Mouse (Mus musculus): ENCODE results near the gene Traf3. TPM values are rescaled to one million over a fixed set of nuclear protein-coding genes. Genes with fewer than 3 reads are reported as not detected.

Gene Traf3
- polyA plus RNA-seq, 1 experiment, result 29.2 TPM

GRCm38 (mm10) chr12:111272420-111272819 is 106.2 kb downstream of the Traf3 start:
- Histone ChIP-seq H3K27ac (ENCODE audit: insufficient read depth, low read length) (no peak overlapping the region), H3K36me3 (ENCODE audit: control insufficient read depth, insufficient read depth, low read length) (peaks cover under 1% of the 10 kb centered on the region; the same call in 1 of the 2 replicates), H3K4me3 (ENCODE audit: extremely low read depth, insufficient read depth, insufficient read length) (no peak overlapping the region), H3K4me1 (ENCODE audit: control insufficient read depth, insufficient read depth, insufficient read length) (peaks cover 15% of the 10 kb centered on the region), H3K27me3 (ENCODE audit: control insufficient read depth, insufficient read depth, low read length) (peaks cover 34% of the 10 kb centered on the region)
- 23% methylated on average over 12 of the region's 12 CpGs for WGBS
- peak; percentile 7 to 54 for DNase-seq (ENCODE audit: low read depth in 1 of 2, low spot score in 2 of 2)
- TF ChIP-seq CTCF (IDR thresholded peaks at IDR 0.05; ENCODE audit: extremely low read depth, insufficient read depth, insufficient read length, insufficient replicate concordance) (peak; percentile 82; the same call in 1 of the 2 replicates), POLR2A (IDR thresholded peaks at IDR 0.05; ENCODE audit: low read depth, low read length) (no peak)

- Histone ChIP-seq H3K36me3 (ENCODE audit: control insufficient read depth, insufficient read depth, low read length) (no peaks in the 10 kb centered on the region), H3K4me1 (ENCODE audit: control insufficient read depth, insufficient read depth, insufficient read length) (peaks cover 15% of the 10 kb centered on the region), H3K27ac (ENCODE audit: insufficient read depth, low read length) (no peak overlapping the region), H3K27me3 (ENCODE audit: control insufficient read depth, insufficient read depth, low read length) (peaks cover 34% of the 10 kb centered on the region), H3K4me3 (ENCODE audit: extremely low read depth, insufficient read depth, insufficient read length) (no peak overlapping the region)
- 8% methylated on average over 28 of the region's 28 CpGs for WGBS
- TF ChIP-seq POLR2A (IDR thresholded peaks at IDR 0.05; ENCODE audit: low read depth, low read length), result no peak
- TF ChIP-seq CTCF (IDR thresholded peaks at IDR 0.05; ENCODE audit: extremely low read depth, insufficient read depth, insufficient read length, insufficient replicate concordance), result no peak
- DNase-seq (ENCODE audit: low read depth in 1 of 2, low spot score in 2 of 2), result no peak
Measured at GRCm38 (mm10) chr12:111274006-111274405, 107.8 kb downstream of the Traf3 start.

- peaks cover 15% of the 10 kb centered on the region for H3K4me1 ChIP-seq (ENCODE audit: control insufficient read depth, insufficient read depth, insufficient read length)
- peaks cover 34% of the 10 kb centered on the region for H3K27me3 ChIP-seq (ENCODE audit: control insufficient read depth, insufficient read depth, low read length)
- H3K4me3 ChIP-seq (ENCODE audit: extremely low read depth, insufficient read depth, insufficient read length), result no peak overlapping the region
- DNase-seq (ENCODE audit: low read depth in 1 of 2, low spot score in 2 of 2), result no peak
- TF ChIP-seq CTCF (IDR thresholded peaks at IDR 0.05; ENCODE audit: extremely low read depth, insufficient read depth, insufficient read length, insufficient replicate concordance), result no peak
- no peak for TF ChIP-seq POLR2A (IDR thresholded peaks at IDR 0.05; ENCODE audit: low read depth, low read length)
- 4% methylated on average over 80 of the region's 80 CpGs for WGBS
- H3K27ac ChIP-seq (ENCODE audit: insufficient read depth, low read length), result no peak overlapping the region
- H3K36me3 ChIP-seq (ENCODE audit: control insufficient read depth, insufficient read depth, low read length), result no peaks in the 10 kb centered on the region
Measured at GRCm38 (mm10) chr12:111274447-111275149, 108.4 kb downstream of the Traf3 start.

GRCm38 (mm10) chr12:111275150-111275841 is 109.1 kb downstream of the Traf3 start:
- Histone ChIP-seq H3K4me3 (ENCODE audit: extremely low read depth, insufficient read depth, insufficient read length) (no peak overlapping the region; the same call in 1 of the 2 replicates), H3K27me3 (ENCODE audit: control insufficient read depth, insufficient read depth, low read length) (peaks cover 34% of the 10 kb centered on the region), H3K4me1 (ENCODE audit: control insufficient read depth, insufficient read depth, insufficient read length) (peaks cover 15% of the 10 kb centered on the region), H3K36me3 (ENCODE audit: control insufficient read depth, insufficient read depth, low read length) (no peaks in the 10 kb centered on the region), H3K27ac (ENCODE audit: insufficient read depth, low read length) (no peak overlapping the region)
- 2% methylated on average over 58 of the region's 58 CpGs for WGBS
- TF ChIP-seq CTCF (IDR thresholded peaks at IDR 0.05; ENCODE audit: extremely low read depth, insufficient read depth, insufficient read length, insufficient replicate concordance) (no peak), POLR2A (IDR thresholded peaks at IDR 0.05; ENCODE audit: low read depth, low read length) (no peak)
- DNase-seq (ENCODE audit: low read depth in 1 of 2, low spot score in 2 of 2), result no peak

GRCm38 (mm10) chr12:111276371-111276770 is 110.2 kb downstream of the Traf3 start:
- no peak for DNase-seq (ENCODE audit: low read depth in 1 of 2, low spot score in 2 of 2)
- peaks cover 29% of the 10 kb centered on the region for H3K27me3 ChIP-seq (ENCODE audit: control insufficient read depth, insufficient read depth, low read length)
- no peak overlapping the region for H3K4me3 ChIP-seq (ENCODE audit: extremely low read depth, insufficient read depth, insufficient read length)
- H3K36me3 ChIP-seq (ENCODE audit: control insufficient read depth, insufficient read depth, low read length), result no peaks in the 10 kb centered on the region
- H3K4me1 ChIP-seq (ENCODE audit: control insufficient read depth, insufficient read depth, insufficient read length), result peaks cover 15% of the 10 kb centered on the region
- no peak overlapping the region for H3K27ac ChIP-seq (ENCODE audit: insufficient read depth, low read length)
- WGBS, result 71% methylated on average over 6 of the region's 6 CpGs
- TF ChIP-seq CTCF (IDR thresholded peaks at IDR 0.05; ENCODE audit: extremely low read depth, insufficient read depth, insufficient read length, insufficient replicate concordance), result no peak
- no peak for TF ChIP-seq POLR2A (IDR thresholded peaks at IDR 0.05; ENCODE audit: low read depth, low read length)

DNA sequence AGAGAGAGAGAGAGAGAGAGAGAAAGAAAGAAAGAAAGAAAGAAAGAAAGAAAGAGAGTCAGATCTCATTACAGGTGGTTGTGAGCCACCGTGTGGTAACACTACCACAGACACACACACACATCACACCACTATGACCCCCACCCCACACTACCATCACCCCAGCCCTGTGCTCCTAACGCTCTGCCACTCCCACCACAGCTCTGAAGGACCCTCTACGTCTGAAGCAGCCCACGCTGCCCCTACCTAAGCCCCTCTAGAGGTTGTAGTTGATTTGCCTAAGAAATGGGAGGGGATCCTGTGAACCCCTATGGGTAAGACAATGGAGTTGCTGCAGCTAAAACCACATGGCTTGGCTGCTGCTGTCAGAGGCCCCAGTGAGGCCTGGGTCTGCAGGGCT is 117.4 kb downstream of the Traf3 start:
- TF ChIP-seq POLR2A (IDR thresholded peaks at IDR 0.05; ENCODE audit: low read depth, low read length), result no peak
- TF ChIP-seq CTCF (IDR thresholded peaks at IDR 0.05; ENCODE audit: extremely low read depth, insufficient read depth, insufficient read length, insufficient replicate concordance), result no peak
- 91% methylated on average over 4 of the region's 4 CpGs for WGBS
- Histone ChIP-seq H3K27me3 (ENCODE audit: control insufficient read depth, insufficient read depth, low read length) (no peaks in the 10 kb centered on the region), H3K27ac (ENCODE audit: insufficient read depth, low read length) (no peak overlapping the region), H3K4me3 (ENCODE audit: extremely low read depth, insufficient read depth, insufficient read length) (no peak overlapping the region), H3K36me3 (ENCODE audit: control insufficient read depth, insufficient read depth, low read length) (no peaks in the 10 kb centered on the region), H3K4me1 (ENCODE audit: control insufficient read depth, insufficient read depth, insufficient read length) (no peaks in the 10 kb centered on the region)
- DNase-seq (ENCODE audit: low read depth in 1 of 2, low spot score in 2 of 2), result no peak

- WGBS, result 47% methylated on average over 10 of the region's 10 CpGs
- no peak for DNase-seq (ENCODE audit: low read depth in 1 of 2, low spot score in 2 of 2)
- H3K27ac ChIP-seq (ENCODE audit: insufficient read depth, low read length), result no peak overlapping the region
- H3K4me1 ChIP-seq (ENCODE audit: control insufficient read depth, insufficient read depth, insufficient read length), result no peaks in the 10 kb centered on the region
- no peak overlapping the region for H3K4me3 ChIP-seq (ENCODE audit: extremely low read depth, insufficient read depth, insufficient read length)
- TF ChIP-seq POLR2A (IDR thresholded peaks at IDR 0.05; ENCODE audit: low read depth, low read length) (no peak), CTCF (IDR thresholded peaks at IDR 0.05; ENCODE audit: extremely low read depth, insufficient read depth, insufficient read length, insufficient replicate concordance) (no peak)
- H3K27me3 ChIP-seq (ENCODE audit: control insufficient read depth, insufficient read depth, low read length), result no peaks in the 10 kb centered on the region
- H3K36me3 ChIP-seq (ENCODE audit: control insufficient read depth, insufficient read depth, low read length), result no peaks in the 10 kb centered on the region
Measured at GRCm38 (mm10) chr12:111284532-111284931, 118.4 kb downstream of the Traf3 start.

Measured in spleen, adult 2 months (tissue).